Mouse (Mus musculus) cerebellum, adult 8-10 months (tissue): ENCODE measurements at regions not wholly inside any gene's neighbourhood (a gene's known extent, or its start where the extent isn't known, plus 50 kb on each side); places are given as distances from the start of the nearest gene placed in this dataset.
A peak's percentile ranks its signal among the peaks of the same experiment; 100 is the strongest.

ENCODE experiments used
- DNase-seq: peaks from one replicate; pipeline ENCODE4 v3.0.0; 2022

DNA sequence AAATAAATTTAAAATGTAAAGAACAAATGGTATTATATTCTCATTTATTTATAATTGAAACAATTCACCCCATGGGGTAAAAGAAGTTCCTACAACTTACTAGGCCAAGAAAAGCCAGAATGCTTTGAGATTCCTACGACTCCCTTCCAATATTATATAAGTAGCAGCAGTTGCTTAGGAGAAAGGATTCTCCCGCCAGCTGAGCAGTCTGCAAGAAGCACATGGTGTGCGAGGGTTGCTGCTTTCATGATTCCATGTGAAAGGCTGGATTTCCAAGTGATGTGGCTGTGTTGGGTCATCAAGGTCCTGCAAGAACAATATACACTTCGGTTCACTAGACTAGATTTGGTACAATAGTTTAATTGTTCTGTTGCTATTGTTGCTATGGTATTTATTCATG is 659.6 kb upstream of the Kirrel3 start:
- DNase-seq, result no peak

DNA sequence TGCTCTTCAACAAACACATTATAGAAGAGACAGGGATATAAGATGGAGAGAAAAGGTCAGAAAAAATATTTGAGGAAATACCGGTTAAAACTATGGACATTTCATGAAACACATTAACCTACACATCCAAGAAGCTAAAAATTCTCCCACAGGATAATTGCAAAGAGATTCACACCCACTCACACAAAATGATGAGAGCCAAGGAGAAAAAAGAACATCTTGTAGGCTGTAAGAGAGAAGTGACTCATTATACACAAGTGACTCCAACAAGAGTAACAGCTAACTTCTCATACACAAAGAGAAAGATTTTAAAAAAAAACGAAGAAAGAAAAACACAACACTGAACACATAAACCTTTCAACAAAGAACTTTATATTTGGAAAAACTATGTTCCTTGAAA is 658.3 kb upstream of the Kirrel3 start:
- DNase-seq, result no peak

DNA sequence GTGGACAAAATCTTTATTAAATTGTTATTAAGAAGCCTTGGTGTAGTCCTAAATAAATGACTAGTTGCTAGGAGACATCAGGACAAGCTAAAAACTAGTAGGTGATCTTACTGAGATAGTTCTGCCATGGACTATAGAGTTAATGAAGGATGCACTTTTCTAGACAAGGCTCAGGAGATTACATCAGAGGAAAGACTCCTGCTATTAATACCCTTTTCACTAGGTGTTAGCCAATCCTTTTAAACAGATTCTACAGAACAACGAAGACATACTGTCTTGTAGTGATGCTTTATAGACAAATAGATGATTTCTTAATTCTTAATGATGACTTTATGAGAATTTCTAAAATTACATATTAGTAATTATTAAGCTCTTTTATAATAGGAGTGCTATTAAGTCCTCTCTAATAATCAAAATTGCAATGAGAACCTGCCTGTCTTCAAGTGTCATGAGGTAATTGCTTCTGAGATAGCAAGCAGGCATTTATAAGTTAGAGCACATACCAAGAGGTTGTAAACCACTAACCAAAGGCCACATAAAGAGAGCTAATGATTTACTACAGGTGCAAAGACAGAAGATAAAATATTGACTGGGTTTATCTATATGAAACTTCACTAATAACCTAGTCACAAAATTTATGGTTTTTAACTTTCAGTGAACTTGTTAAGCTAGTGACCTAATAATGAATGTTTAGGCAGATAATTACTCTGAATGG is 647.9 kb upstream of the Kirrel3 start:
- no peak for DNase-seq

DNA sequence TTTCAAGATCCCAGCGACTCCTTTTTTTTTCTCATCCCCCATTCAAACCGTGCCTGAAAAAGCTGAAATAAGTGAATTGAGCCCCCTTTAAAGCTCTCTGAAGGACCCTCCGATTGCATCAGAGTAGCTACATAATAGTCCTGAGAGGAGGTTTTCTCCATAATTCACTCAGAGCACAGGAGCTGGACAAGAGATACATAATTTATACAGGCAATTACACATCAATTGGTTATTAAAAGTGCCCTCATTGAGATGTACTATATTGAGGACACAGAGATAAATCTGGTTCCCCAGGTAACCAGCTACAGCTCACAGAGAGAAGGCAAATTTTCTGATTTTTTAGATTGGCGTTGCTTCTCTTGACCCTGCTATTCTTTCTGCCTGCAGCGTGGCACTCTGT is 636.1 kb upstream of the Kirrel3 start:
- DNase-seq, result no peak

DNA sequence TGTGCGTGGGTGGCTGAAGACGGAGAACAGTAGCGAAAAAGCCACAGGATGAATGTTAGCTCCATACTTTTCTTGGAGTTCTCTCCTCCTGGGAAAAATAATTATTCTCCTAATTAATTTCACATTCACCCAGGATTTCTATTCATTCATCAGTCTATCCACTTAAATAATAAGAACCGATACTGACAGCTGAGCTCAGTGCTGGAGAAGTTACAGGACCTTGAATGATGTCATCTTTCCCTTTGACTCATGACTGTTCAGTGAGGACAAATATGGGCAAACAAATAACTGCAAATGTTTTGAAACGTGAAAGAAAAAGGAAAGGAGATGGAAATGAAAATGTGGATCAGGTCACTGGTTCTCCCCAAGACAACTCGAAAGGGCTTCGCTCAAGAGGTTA is 635.7 kb upstream of the Kirrel3 start:
- no peak for DNase-seq

DNA sequence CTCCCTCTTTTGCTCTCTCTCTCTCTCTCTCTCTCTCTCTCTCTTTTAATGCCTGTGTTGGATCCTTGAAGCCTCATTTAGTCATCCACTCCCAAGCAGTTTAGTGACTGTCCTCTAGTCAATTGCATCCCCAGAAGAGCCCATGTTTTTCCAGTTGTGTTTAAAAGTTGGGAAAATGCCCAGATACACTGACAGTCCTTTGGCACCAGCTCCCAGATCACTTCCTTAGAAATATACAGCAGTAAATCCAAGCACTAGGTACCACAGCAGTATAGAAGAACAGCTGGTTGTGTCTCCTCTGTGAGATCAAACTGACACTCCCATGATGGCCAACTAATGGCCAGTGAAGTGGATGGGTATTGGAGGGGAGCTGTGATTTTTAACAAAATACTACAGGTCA is 634.7 kb upstream of the Kirrel3 start:
- no peak for DNase-seq

DNA sequence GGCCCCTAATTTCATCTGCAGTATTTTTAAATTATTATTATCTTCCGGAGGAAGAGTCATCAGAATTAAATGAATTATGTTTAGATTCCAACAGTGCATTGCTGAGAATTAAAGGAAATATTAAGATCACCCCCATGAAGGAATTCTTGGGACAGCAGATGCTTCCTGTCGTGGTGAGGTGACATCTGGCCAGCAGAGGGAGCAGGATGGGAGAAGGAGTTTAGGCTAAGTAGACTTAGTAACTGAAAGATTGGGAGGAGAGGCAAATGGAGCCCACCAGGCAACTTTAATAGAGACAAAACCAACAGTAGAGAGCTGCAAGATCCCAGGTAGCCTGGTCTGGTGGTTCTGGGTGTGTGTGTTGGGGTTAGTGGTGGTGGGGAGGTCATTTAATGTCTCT is 629.5 kb upstream of the Kirrel3 start:
- DNase-seq, result peak; percentile 6

DNA sequence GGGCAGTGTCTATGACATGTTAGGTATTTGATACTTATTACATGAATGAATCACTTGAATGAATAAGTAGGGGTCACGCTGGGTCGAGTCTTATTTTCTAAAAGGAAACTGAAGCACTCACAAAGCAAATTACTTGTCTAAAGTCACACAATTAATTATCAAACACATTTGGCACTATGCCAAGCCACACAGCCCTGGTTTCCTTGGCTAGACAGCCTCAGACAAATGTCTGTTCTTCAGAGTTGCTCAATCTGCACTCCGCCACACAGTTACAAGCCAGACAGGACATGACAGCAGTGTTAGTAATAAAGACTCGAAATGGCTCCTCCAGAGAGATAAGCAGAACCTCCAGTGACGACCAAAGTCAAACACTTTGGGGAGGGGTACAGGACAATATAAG is 627.2 kb upstream of the Kirrel3 start:
- DNase-seq, result no peak

DNA sequence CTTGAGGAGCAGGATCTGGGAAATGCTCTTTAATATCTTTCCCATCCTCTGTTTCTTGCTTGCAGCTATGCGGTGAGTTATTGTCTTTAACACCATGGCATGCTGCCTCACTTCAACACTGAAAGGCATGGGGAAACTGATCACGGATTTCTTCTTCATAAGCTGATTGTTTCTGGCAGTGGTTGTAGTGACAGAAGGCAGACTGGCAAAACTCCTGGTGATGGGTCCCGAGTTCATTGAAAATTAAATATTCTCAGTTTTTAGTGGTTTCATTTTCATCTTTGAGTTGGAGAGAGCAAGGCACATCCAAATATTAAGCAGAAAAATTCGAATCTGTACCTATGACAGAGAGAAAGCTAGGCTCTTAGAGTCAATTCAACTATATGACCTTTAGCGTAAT is 617.0 kb upstream of the Kirrel3 start:
- DNase-seq, result no peak

DNA sequence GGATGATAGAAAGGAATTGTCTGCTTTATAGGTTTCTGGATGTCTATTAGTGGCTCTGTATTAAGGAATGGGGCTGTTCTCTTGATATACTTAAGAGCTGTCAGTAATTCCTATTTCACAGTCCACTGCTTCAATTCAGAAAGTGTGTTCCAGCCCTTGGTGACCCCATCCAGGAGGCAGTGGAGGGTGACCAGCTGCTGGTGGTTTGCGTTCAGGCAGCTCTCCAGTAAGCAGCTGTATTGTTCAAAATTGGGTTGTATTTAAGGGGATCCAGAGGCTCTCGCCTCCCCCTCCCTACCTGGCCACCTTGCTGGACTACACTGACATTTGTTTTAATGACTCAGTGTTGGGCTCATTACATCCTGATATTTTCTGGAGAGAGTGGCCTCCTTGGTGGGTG is 598.4 kb upstream of the Kirrel3 start:
- no peak for DNase-seq

DNA sequence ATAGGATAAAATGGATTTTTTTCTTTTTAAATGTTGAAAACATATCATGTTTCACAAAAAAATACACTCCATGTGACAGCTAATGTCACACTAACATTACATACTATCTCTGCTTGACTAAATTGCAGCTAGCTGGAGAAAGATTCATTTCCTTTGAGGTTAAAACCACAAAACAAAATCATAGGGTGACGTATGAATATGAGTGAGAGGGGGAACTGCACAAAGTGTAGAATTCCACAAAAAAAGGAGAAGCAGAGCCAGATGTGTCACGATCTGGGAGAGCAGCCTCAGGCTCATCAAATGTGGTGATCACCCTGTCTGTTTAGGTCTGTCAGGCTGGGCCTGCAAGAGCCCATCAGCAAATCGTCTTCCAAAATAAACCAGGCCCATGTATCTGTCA is 593.7 kb upstream of the Kirrel3 start:
- DNase-seq, result no peak

DNA sequence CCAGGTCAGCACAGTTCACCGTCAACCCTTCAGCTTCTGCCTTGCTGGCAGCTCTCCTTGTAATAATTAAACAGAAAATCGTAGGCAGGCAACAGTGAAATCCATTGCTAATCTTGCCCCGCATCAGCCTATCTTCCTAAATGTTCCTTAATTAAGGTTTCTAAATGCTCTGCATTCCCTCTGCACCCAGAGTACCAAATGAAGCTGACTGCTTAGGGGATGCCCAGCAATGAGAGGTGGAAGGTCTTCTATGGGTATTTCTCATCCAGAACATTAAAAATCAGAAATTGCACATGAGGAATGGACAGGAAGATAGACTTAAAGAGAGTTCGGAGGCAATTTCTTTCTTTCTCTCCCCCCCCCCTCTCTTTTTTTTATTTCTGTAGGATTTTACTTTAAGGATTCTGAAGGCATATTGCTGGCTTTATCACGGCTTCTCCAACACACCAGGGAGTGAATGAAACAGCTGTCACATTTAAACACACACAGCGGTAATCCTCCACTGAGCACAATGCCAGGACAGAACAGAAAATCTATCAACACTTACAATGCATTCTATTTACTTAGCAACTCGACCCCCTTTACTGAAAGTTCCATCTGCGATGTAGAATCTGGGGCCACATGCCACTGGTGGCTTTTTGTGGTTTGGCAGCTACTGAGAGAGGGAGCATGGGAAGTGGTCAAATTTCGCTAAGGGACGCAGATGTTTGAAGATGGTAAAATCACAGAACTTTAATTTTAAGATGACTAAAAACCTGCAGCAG is 584.2 kb upstream of the Kirrel3 start:
- no peak for DNase-seq

DNA sequence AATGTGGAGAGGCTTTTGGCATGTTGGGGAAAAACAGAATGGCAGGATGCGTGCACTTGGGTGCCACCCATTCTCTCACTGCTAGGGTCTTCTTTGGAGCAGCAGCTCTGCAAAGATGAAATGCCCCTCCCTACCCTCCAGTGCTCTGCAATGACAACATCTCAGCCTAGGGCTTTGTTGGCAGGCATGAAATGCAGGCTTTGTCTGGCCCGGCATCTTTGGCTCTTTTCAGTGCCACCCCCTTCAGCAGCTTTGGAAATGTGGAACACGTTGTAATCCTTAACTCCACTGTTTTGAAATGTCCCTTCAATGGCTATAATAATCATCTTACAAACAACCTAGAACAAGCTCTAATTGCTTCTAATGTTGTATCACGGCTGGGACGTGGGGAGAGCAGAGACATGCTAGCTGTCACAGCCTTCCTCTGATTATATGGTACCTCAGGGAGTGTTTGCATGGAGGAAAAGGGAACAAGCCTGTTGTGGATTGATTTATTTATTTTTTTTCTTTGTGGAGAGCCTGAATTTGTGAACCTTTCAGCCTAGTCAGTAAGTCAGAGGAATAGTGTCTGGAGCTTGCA is 581.6 kb upstream of the Kirrel3 start:
- no peak for DNase-seq

DNA sequence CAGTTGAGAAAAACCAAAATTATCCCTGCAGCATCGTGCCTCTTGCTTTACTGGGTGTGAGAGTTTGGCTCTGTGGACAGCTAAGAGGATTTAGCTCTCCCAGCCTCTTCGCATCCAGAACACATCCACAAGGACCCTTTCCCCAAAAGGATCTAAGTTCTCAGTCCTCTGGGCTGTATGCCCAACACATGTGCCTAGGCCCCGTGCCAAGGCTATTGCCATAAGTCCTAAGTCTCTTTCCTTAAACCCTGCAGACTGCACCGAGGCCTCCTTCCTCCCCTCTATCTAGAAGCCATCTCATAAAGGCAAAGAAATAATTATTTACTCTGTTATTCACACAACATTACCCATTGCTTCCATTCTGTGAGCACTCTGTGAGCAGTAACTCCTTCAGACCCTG is 570.8 kb upstream of the Kirrel3 start:
- DNase-seq, result no peak

DNA sequence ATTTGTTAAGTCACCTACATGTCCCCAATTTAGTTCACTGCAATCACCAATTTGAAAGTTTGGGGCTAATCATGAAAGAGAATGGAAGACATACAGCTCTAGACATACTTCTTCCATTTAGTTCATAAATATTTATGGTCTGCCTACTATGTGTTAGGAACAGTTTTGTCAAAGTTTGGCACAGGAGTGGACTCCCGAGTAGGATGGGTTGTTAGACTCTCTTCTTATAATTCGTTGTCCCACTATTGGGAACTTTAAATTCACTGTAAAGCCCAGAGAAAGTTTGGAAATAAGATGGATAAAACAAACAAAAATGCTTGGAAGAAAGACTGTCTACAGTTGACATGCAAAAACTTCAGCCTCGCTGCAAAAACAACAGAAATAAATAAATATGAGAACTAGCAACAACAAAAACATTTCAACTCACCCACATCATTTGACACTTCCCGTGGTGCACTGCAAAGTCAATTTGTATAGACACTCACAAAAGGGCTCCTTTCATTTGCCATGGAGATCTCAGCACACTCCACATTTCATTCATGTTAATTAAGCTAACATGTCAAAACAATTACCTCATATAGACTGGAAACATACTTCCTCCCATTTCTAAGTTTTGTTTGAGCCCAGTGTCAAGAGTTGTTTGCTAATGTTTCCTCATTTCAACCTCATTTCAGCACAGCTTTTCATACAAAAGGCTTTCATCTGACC is 570.2 kb upstream of the Kirrel3 start:
- DNase-seq, result no peak

DNA sequence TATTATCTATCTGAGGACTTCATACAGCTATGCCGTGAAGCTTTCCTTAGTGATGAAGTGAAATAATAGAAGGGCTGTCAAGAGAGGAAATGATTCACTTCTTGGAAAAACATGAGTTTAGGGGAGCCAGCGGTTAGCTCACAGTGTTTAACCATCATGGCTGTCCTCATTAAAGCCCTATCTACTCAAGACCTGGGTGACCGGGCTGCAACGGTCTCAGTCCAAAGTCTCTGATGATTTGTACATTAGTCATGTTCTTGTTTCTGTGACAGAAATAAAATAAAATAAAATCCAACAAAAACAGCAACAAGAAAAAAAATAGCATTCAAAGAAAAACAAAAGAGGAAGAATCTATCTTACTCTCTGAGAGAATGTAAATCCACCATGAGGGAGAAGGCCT is 555.4 kb upstream of the Kirrel3 start:
- DNase-seq, result no peak

DNA sequence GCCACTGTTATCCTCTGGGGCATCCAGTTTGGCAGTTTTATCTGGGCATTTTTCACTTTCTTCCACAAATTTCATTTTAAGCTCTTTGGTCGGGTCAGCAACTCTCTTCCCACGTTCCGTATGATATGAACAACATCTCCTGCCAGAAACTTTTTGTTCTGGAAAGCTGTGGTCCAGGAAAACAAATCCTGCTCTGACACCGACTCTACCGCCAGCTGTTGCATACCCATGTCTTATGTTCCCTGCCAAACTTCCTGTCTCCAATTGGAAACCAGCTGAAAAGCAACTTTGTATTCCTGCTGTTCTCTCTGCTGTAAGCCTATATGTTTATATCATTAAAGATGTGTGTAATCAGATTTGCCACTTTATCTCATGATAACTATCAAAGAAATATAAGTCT is 551.6 kb upstream of the Kirrel3 start:
- no peak for DNase-seq

DNA sequence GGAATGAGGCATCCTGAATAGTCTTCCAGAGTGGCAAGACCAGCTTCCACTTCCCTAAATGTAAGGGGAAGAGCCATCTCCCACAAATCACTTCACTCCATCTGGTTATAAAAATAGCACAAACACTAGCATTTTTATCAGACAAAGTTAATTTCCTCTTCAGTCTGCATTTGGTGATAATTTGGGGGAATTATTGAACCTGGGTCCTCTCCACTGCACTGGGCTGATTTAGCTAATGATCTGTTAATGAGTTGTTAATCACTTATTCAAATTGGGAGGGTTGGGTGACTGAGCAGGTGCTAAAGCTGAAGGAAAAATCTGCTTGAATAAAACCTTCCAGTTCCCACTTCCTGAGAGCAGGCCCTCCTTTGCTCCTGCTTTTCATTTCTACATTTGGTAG is 531.4 kb upstream of the Kirrel3 start:
- DNase-seq, result no peak
